Mouse (Mus musculus) cerebellum, postnatal 4 days (tissue): ENCODE measurements around the gene Ldlrad2.
"Not testable (repeated sequence)": the region's sequence is repeated elsewhere in the genome, so short reads cannot be mapped to it uniquely, and the experiment has no call there.

Source experiments
- DNase-seq, 2 experiments: peaks; one replicate each; pipeline ENCODE4 v3.0.0; 2022; ENCODE audit warnings: low spot score in 2 of 2, mixed read lengths in 1 of 2

The Ldlrad2 gene

GRCm38 (mm10) chr4:137574469-137574868, at the start of gene Ldlrad2:
Ldlrad2 (minus strand) TSS chr4:137574569.
- DNase-seq, result no peak

- no peak for DNase-seq
These were observed 48.5 kb upstream of the Ldlrad2 start for GRCm38 (mm10) chr4:137622847-137623246.

GRCm38 (mm10) chr4:137610256-137610655, 35.9 kb upstream of the Ldlrad2 start:
- DNase-seq, result no peak

GRCm38 (mm10) chr4:137609702-137610101, 35.3 kb upstream of the Ldlrad2 start:
- DNase-seq, result no peak

- no peak for DNase-seq
These were observed 34.9 kb upstream of the Ldlrad2 start for GRCm38 (mm10) chr4:137609281-137609680.

GRCm38 (mm10) chr4:137607023-137607422, 32.7 kb upstream of the Ldlrad2 start:
- no peak for DNase-seq

GRCm38 (mm10) chr4:137603449-137604171, 29.2 kb upstream of the Ldlrad2 start:
- no peak for DNase-seq

- DNase-seq, result no peak
These were observed 24.2 kb upstream of the Ldlrad2 start for GRCm38 (mm10) chr4:137598577-137598976.

GRCm38 (mm10) chr4:137597098-137597630, 22.8 kb upstream of the Ldlrad2 start:
- no peak for DNase-seq

- DNase-seq, result no peak
These were observed 20.3 kb upstream of the Ldlrad2 start for GRCm38 (mm10) chr4:137594496-137595270.

GRCm38 (mm10) chr4:137593601-137594495, 19.5 kb upstream of the Ldlrad2 start, which contains the start of gene Usp48:
Usp48 (plus strand) TSS chr4:137593755.
- DNase-seq, result peak; percentile 99

- DNase-seq, result no peak
These were observed 16.6 kb upstream of the Ldlrad2 start for GRCm38 (mm10) chr4:137590961-137591360.

- no peak for DNase-seq
These were observed 15.2 kb upstream of the Ldlrad2 start for GRCm38 (mm10) chr4:137589586-137589985.

- DNase-seq, result not testable (repeated sequence)
These were observed 14.7 kb upstream of the Ldlrad2 start for GRCm38 (mm10) chr4:137589095-137589494.

GRCm38 (mm10) chr4:137581815-137582214, 7.4 kb upstream of the Ldlrad2 start:
- no peak for DNase-seq

- no peak for DNase-seq
These were observed 5.9 kb upstream of the Ldlrad2 start for GRCm38 (mm10) chr4:137580299-137580698.

- DNase-seq, result no peak
These were observed 5.4 kb upstream of the Ldlrad2 start for GRCm38 (mm10) chr4:137579789-137580188.

- peak; percentile 41 to 61 for DNase-seq
These were observed 3.9 kb upstream of the Ldlrad2 start for GRCm38 (mm10) chr4:137578181-137578845.

GRCm38 (mm10) chr4:137577486-137577885, 3.1 kb upstream of the Ldlrad2 start:
- no peak for DNase-seq

- DNase-seq, result no peak
These were observed 4.5 kb downstream of the Ldlrad2 start for GRCm38 (mm10) chr4:137569873-137570272.

GRCm38 (mm10) chr4:137556673-137557210, 17.6 kb downstream of the Ldlrad2 start:
- no peak for DNase-seq
